Mouse (Mus musculus) MEL (cell line): ENCODE results near the gene Glrx2.

Source experiments
- BHLHE40 ChIP-seq: IDR thresholded peaks from 2 replicates; pipeline ENCODE4 v1.6.1; 2012; ENCODE audit warnings: low read depth, mild to moderate bottlenecking, inconsistent platforms, low read length, improper control_type of control experiment, borderline replicate concordance
- CTCF ChIP-seq, 3 experiments: IDR thresholded peaks in 2 of 3; conservative IDR thresholded peaks in 1 of 3; 2 replicates each; pipeline ENCODE4 v1.5.1; 2011 to 2012; ENCODE audit warnings: low read length in 3 of 3, low read depth in 2 of 3, mild to moderate bottlenecking in 2 of 3, improper control_type of control experiment in 1 of 3, inconsistent platforms in 1 of 3, mixed read lengths in 1 of 3, moderate library complexity in 1 of 3; ENCODE audit not compliant: control insufficient read depth in 1 of 3, insufficient read depth in 1 of 3, poor library complexity in 1 of 3, severe bottlenecking in 1 of 3
- ELF1 ChIP-seq: IDR thresholded peaks from 2 replicates; pipeline ENCODE4 v1.6.1; 2014; ENCODE audit warnings: low read depth, mild to moderate bottlenecking, inconsistent platforms, low read length, improper control_type of control experiment, moderate library complexity
- EP300 ChIP-seq, 2 experiments: IDR thresholded peaks; 2 replicates each; pipeline ENCODE4 v1.6.1; 2011; ENCODE audit warnings: improper control_type of control experiment in 2 of 2, low read length in 2 of 2, low read depth in 1 of 2, mild to moderate bottlenecking in 1 of 2
- ETS1 ChIP-seq: IDR thresholded peaks from 2 replicates; pipeline ENCODE4 v1.6.1; 2012; ENCODE audit warnings: low read depth, mild to moderate bottlenecking, inconsistent platforms, low read length, improper control_type of control experiment, moderate library complexity
- GATA1 ChIP-seq: IDR thresholded peaks from 2 replicates; pipeline ENCODE4 v1.6.1; 2011; ENCODE audit warnings: low read depth, low read length, improper control_type of control experiment
- POLR2A ChIP-seq, 2 experiments: IDR thresholded peaks; 2 replicates each; pipeline ENCODE4 v1.6.1; 2011 to 2012; ENCODE audit warnings: low read length in 2 of 2, mild to moderate bottlenecking in 2 of 2, control low read depth in 1 of 2, improper control_type of control experiment in 1 of 2, low read depth in 1 of 2, moderate library complexity in 1 of 2; ENCODE audit not compliant: control insufficient read depth in 1 of 2, insufficient read depth in 1 of 2, poor library complexity in 1 of 2
- POLR2AphosphoS2 ChIP-seq: IDR thresholded peaks from 2 replicates; pipeline ENCODE4 v1.6.1; 2011; ENCODE audit warnings: low read length, improper control_type of control experiment
- TAL1 ChIP-seq: IDR thresholded peaks from 2 replicates; pipeline ENCODE4 v1.6.1; 2012; ENCODE audit warnings: mild to moderate bottlenecking, inconsistent platforms, low read length, moderate library complexity, mixed read lengths
- ZKSCAN1 ChIP-seq: IDR thresholded peaks from 2 replicates; pipeline ENCODE4 v1.6.1; 2012; ENCODE audit warnings: low read depth, mild to moderate bottlenecking, inconsistent platforms, low read length, improper control_type of control experiment, moderate library complexity
- ZMIZ1 ChIP-seq: IDR thresholded peaks from 2 replicates; pipeline ENCODE4 v1.6.1; 2012; ENCODE audit warnings: low read depth, mild to moderate bottlenecking, inconsistent platforms, low read length, improper control_type of control experiment, moderate library complexity

- no peak for TF ChIP-seq POLR2A (IDR thresholded peaks at IDR 0.05; ENCODE audit: control insufficient read depth in 1 of 2, insufficient read depth in 1 of 2, low read depth in 1 of 2, low read length in 2 of 2, poor library complexity in 1 of 2)
- TF ChIP-seq ZMIZ1: no peak
- TF ChIP-seq CTCF (IDR thresholded peaks at IDR 0.05 in 2 of 3, conservative IDR thresholded peaks at IDR 0.05 in 1 of 3; ENCODE audit: control insufficient read depth in 1 of 3, insufficient read depth in 1 of 3, low read depth in 2 of 3, low read length in 3 of 3, poor library complexity in 1 of 3, severe bottlenecking in 1 of 3): no peak
- peak; percentile 19; the same call in 1 of the 2 replicates for TF ChIP-seq BHLHE40
- no peak for TF ChIP-seq ZKSCAN1
- peak in 1 of 2 experiments; percentile 63; a peak in 2 of 4 replicates for TF ChIP-seq EP300 (IDR thresholded peaks at IDR 0.05; ENCODE audit: low read depth in 1 of 2, low read length in 2 of 2)
- no peak for TF ChIP-seq ETS1
- TF ChIP-seq POLR2AphosphoS2: no peak
- no peak for TF ChIP-seq ELF1
- TF ChIP-seq TAL1: peak; percentile 27
- TF ChIP-seq GATA1: peak; percentile 56; the same call in 1 of the 2 replicates
Measured at GRCm38 (mm10) chr1:143724456-143725064, 8.4 kb downstream of the Glrx2 start.
